Mouse (Mus musculus) heart, embryonic 16.5 days (tissue): ENCODE measurements around the gene Pigw. TPM values are rescaled to one million over a fixed set of nuclear protein-coding genes. Genes with fewer than 3 reads are reported as not detected.
"Not testable (repeated sequence)": the region's sequence is repeated elsewhere in the genome, so short reads cannot be mapped to it uniquely, and the experiment has no call there.

Source experiments
- ATAC-seq: fragments of 200-750 bp; cut with Nextera tagmentation; replicated peaks from 2 replicates; pipeline ENCODE4 v1.8.0; 2017; ENCODE audit warnings: moderate number of reproducible peaks; ENCODE audit not compliant: insufficient read depth, low FRiP score; ENCODE audit errors: extremely low read depth
- H3K27ac ChIP-seq: fragments of 300-500 bp; sonication (generic); 2 replicates; pipeline ENCODE4 v1.5.1; 2014; ENCODE audit warnings: mild to moderate bottlenecking, low read length, control low read depth, moderate library complexity
- H3K27me3 ChIP-seq: fragments of 300-500 bp; sonication (generic); 2 replicates; pipeline ENCODE4 v1.6.1; 2014; ENCODE audit warnings: low read length, mixed read lengths; ENCODE audit not compliant: control insufficient read depth, insufficient read depth
- H3K36me3 ChIP-seq: fragments of 300-500 bp; sonication (generic); 2 replicates; pipeline ENCODE4 v1.6.1; 2014; ENCODE audit not compliant: control insufficient read depth, insufficient read depth
- H3K4me1 ChIP-seq: fragments of 300-500 bp; sonication (generic); 2 replicates; pipeline ENCODE4 v1.6.1; 2014; ENCODE audit warnings: low read length, mixed read lengths; ENCODE audit not compliant: control insufficient read depth, insufficient read depth
- H3K4me2 ChIP-seq: fragments of 300-500 bp; sonication (generic); 2 replicates; pipeline ENCODE4 v1.6.1; 2014; ENCODE audit warnings: low read depth, mild to moderate bottlenecking, control low read depth, low read length
- H3K4me3 ChIP-seq: fragments of 300-500 bp; sonication (generic); 2 replicates; pipeline ENCODE4 v1.5.1; 2014; ENCODE audit warnings: mild to moderate bottlenecking, control low read depth, low read length
- H3K9ac ChIP-seq: fragments of 300-500 bp; sonication (generic); 2 replicates; pipeline ENCODE4 v1.6.1; 2014; ENCODE audit warnings: low read length, control low read depth
- H3K9me3 ChIP-seq: fragments of 300-500 bp; sonication (generic); replicated peaks from 2 replicates; pipeline ENCODE4 v1.6.1; 2016; ENCODE audit warnings: low read length; ENCODE audit not compliant: control insufficient read depth
- WGBS: fragments of 180-500 bp; shearing (Covaris S2); extraction: QIAGEN DNeasy Blood & Tissue Kit; methylation state at CpG from one replicate; pipeline ENCODE4 v1.1.7; 2014; 5-methylcytosine and 5-hydroxymethylcytosine counted together
- polyA plus RNA-seq: library from polyadenylated mRNA; unstranded; fragments of >200 nt; fragmentation: Nextera tagmentation; extraction: Ambion mirVana; gene quantifications from 2 replicates; pipeline ENCODE4 v1.2.1, GENCODE M21; 2015

Gene Pigw
- polyA plus RNA-seq, 1 experiment from 2014 or later: 2.8 TPM

DNA sequence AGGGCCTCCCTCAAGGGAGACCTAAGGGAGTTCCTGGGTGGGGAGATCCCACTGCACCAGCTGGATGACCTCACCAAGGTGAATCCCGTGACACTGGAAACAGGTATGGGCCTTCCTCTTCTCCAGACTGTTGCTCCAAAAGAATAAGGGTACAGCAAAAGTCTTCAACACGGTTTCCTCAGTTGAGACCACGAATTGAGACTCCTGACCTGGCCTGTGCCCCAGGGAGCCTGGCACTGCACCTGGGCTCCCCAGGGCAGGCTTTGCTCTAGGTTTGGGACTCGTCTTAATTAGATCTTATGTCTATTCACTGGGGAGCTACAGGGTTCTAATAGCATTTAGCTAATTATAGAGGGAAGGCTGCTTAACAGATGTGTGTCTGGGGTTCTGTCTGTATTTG lies 5.2 kb upstream of the Pigw start:
- Histone ChIP-seq H3K4me1 (peaks cover 9% of the 10 kb centered on the region), H3K9ac (no peak overlapping the region), H3K9me3 (no peaks in the 10 kb centered on the region), H3K4me2 (no peak overlapping the region), H3K27ac (no peak overlapping the region), H3K36me3 (peaks cover 47% of the 10 kb centered on the region), H3K27me3 (no peaks in the 10 kb centered on the region), H3K4me3 (no peak overlapping the region)
- ATAC-seq: no peak
- 78% methylated on average over 4 of the region's 4 CpGs for WGBS

DNA sequence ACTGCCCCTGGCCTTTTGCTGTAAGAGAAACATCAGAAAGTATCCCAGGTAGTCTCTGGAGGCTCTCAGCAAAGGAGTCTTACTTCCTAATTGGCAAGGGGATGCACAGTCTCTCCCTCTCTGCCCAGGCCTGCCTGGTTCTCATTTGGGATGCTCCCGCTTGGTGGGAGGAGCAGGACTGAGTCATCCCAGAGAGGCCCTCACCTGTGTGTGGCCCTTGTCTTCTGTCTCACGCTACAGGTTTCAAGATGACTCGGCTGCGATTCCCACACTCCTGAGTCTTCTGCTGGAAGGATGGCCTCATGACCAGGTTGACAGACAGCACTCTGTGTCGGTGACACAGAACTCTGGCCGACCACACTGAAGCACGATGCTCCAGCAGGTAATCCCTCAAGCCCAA lies 2.3 kb upstream of the Pigw start:
- no peak for ATAC-seq
- H3K36me3 ChIP-seq: peaks cover 30% of the 10 kb centered on the region
- peaks cover 14% of the 10 kb centered on the region for H3K4me1 ChIP-seq

DNA sequence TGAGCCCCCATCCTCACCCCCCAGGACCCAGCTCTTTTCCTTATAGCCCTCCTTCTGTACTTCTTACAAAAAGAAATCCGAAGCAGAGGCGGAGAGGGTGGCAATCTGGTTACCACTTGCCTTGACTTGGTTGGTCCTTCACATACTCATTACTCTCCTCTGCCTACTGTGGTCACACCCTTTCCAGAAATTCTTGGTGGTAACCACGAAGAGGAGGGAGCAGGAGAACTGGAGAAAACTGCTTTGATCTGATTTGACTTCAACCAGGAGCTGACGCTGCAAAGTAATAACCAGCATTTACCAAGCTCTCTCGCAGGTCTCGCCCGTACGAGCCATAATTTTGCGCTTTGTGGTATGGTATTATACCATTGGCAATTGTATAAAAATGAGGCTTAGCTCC lies 886 bp upstream of the Pigw start:
- ATAC-seq: no peak
- Histone ChIP-seq H3K4me2 (peak overlapping the region; percentile 97), H3K9me3 (no peaks in the 10 kb centered on the region), H3K36me3 (peaks cover 23% of the 10 kb centered on the region), H3K4me1 (peaks cover 14% of the 10 kb centered on the region), H3K27me3 (no peaks in the 10 kb centered on the region), H3K4me3 (peak overlapping the region; percentile 95), H3K9ac (peak overlapping the region; percentile 95), H3K27ac (peak overlapping the region; percentile 98)
- 57% methylated on average over 9 of the region's 9 CpGs for WGBS

More for the DNA sequence above, 2.3 kb upstream of the Pigw start:
- no peaks in the 10 kb centered on the region for H3K27me3 ChIP-seq
- no peak overlapping the region for H3K4me2 ChIP-seq
- no peaks in the 10 kb centered on the region for H3K9me3 ChIP-seq
- WGBS: 93% methylated on average over 7 of the region's 7 CpGs
- H3K4me3 ChIP-seq: no peak overlapping the region
- no peak overlapping the region for H3K27ac ChIP-seq
- no peak overlapping the region for H3K9ac ChIP-seq

DNA sequence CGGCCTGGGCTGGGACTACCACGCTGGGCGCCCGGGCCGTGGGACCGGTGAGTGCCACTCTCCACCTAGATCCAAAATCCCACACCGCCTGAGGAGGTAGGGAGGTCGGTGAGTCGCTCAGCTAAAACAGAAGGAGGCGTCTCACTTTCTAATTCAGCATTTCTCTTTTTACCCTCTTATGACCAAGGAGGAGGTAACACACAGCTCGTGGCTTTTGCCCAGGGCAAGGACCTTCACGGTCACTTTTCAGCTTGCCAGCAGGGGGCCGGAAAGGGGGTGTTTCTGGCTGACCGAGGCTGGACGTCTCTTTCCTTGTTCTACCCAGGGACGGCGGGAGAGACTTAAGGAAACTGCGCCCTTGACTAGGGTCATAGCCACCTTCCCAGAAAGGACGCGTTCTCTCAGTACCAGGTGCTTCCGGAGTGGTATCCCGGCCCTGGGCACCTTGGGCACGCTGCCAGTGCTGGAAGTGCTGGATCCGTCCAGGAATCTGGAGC lies 428 bp upstream of the Pigw start:
- Histone ChIP-seq H3K4me3 (peak overlapping the region; percentile 95), H3K4me1 (peaks cover 14% of the 10 kb centered on the region), H3K4me2 (peak overlapping the region; percentile 97), H3K27ac (peak overlapping the region; percentile 98), H3K27me3 (no peaks in the 10 kb centered on the region), H3K36me3 (peaks cover 21% of the 10 kb centered on the region), H3K9ac (peak overlapping the region; percentile 95), H3K9me3 (no peaks in the 10 kb centered on the region)
- under 1% methylated on average over 24 of the region's 24 CpGs for WGBS
- peak; percentile 67 for ATAC-seq

GRCm38 (mm10) chr11:84879007-84879771 lies 896 bp downstream of the Pigw start:
- Histone ChIP-seq H3K4me2 (peak overlapping the region; percentile 97), H3K4me1 (peaks cover 14% of the 10 kb centered on the region), H3K27me3 (no peaks in the 10 kb centered on the region), H3K4me3 (peak overlapping the region; percentile 95), H3K27ac (peak overlapping the region; percentile 98), H3K36me3 (peaks cover 10% of the 10 kb centered on the region), H3K9ac (peak overlapping the region; percentile 95), H3K9me3 (no peaks in the 10 kb centered on the region)
- WGBS: 21% methylated on average over 7 of the region's 7 CpGs
- ATAC-seq: no peak

- ATAC-seq, H3K27ac ChIP-seq, H3K9me3 ChIP-seq, H3K4me2 ChIP-seq, H3K9ac ChIP-seq, H3K27me3 ChIP-seq, H3K4me3 ChIP-seq, H3K36me3 ChIP-seq: not testable (repeated sequence)
- peaks cover 13% of the 10 kb centered on the region for H3K4me1 ChIP-seq
- WGBS: no CpG with 5 or more reads among the region's 1 CpGs
Measured at GRCm38 (mm10) chr11:84876020-84876419, 4.1 kb downstream of the Pigw start.

- no peaks in the 10 kb centered on the region for H3K36me3 ChIP-seq
- no peak overlapping the region for H3K27ac ChIP-seq
- H3K27me3 ChIP-seq: no peaks in the 10 kb centered on the region
- H3K4me1 ChIP-seq: peaks cover 12% of the 10 kb centered on the region
- 78% methylated on average over 1 of the region's 1 CpGs for WGBS
- H3K4me3 ChIP-seq: no peak overlapping the region
- no peaks in the 10 kb centered on the region for H3K9me3 ChIP-seq
- no peak overlapping the region for H3K4me2 ChIP-seq
- no peak for ATAC-seq
- H3K9ac ChIP-seq: no peak overlapping the region
Measured at GRCm38 (mm10) chr11:84873042-84873833, 6.8 kb downstream of the Pigw start.

GRCm38 (mm10) chr11:84871548-84872069 lies 8.5 kb downstream of the Pigw start:
- peaks cover 17% of the 10 kb centered on the region for H3K4me1 ChIP-seq
- H3K9ac ChIP-seq: peak overlapping the region; percentile 94
- ATAC-seq: no peak
- H3K27ac ChIP-seq: peak overlapping the region; percentile 100
- H3K27me3 ChIP-seq: no peaks in the 10 kb centered on the region
- WGBS: 70% methylated on average over 4 of the region's 4 CpGs
- H3K9me3 ChIP-seq: no peaks in the 10 kb centered on the region
- peak overlapping the region; percentile 78 for H3K4me2 ChIP-seq
- H3K4me3 ChIP-seq: peak overlapping the region; percentile 98
- no peaks in the 10 kb centered on the region for H3K36me3 ChIP-seq

GRCm38 (mm10) chr11:84871046-84871445 lies 9.0 kb downstream of the Pigw start:
- H3K36me3 ChIP-seq: no peaks in the 10 kb centered on the region
- peak overlapping the region; percentile 98 for H3K4me3 ChIP-seq
- WGBS: 0% methylated on average over 10 of the region's 10 CpGs
- H3K9me3 ChIP-seq: no peaks in the 10 kb centered on the region
- H3K4me1 ChIP-seq: peaks cover 20% of the 10 kb centered on the region
- peak overlapping the region; percentile 78 for H3K4me2 ChIP-seq
- H3K27me3 ChIP-seq: no peaks in the 10 kb centered on the region
- H3K27ac ChIP-seq: peak overlapping the region; percentile 100
- ATAC-seq: peak; percentile 14
- H3K9ac ChIP-seq: peak overlapping the region; percentile 94
